Mouse (Mus musculus) brain, embryonic 14.5 days (tissue): Measurements from ENCODE around the gene Ensa. TPM values are rescaled to one million over a fixed set of nuclear protein-coding genes. Genes with fewer than 3 reads are reported as not detected.
"Not testable (repeated sequence)": the region's sequence is repeated elsewhere in the genome, so short reads cannot be mapped to it uniquely, and the experiment has no call there.

ENCODE experiments used
- DNase-seq: peaks from one replicate; pipeline ENCODE4 v3.0.0-alpha.2; 2011; ENCODE audit warnings: low read depth
- CTCF ChIP-seq: fragments of 200-500 bp; IDR thresholded peaks from 2 replicates; pipeline ENCODE4 v1.5.1; 2012; ENCODE audit warnings: inconsistent platforms, mild to moderate bottlenecking, moderate library complexity, borderline replicate concordance; ENCODE audit not compliant: insufficient read depth, insufficient read length; ENCODE audit errors: extremely low read depth
- POLR2A ChIP-seq: fragments of 200-500 bp; IDR thresholded peaks from 2 replicates; pipeline ENCODE4 v1.6.1; 2012; ENCODE audit warnings: mild to moderate bottlenecking, inconsistent platforms, borderline replicate concordance; ENCODE audit not compliant: poor library complexity, insufficient read depth, insufficient read length, severe bottlenecking; ENCODE audit errors: extremely low read depth
- polyA plus RNA-seq: library from polyadenylated mRNA; depleted of rRNA; stranded (reverse); fragments of >200 nt; gene quantifications from 2 replicates; pipeline ENCODE4 v1.2.3, GENCODE M21; 2012; rRNA removed

The Ensa gene
- 32.2 and 51.6 TPM in 2 replicates for polyA plus RNA-seq

DNA sequence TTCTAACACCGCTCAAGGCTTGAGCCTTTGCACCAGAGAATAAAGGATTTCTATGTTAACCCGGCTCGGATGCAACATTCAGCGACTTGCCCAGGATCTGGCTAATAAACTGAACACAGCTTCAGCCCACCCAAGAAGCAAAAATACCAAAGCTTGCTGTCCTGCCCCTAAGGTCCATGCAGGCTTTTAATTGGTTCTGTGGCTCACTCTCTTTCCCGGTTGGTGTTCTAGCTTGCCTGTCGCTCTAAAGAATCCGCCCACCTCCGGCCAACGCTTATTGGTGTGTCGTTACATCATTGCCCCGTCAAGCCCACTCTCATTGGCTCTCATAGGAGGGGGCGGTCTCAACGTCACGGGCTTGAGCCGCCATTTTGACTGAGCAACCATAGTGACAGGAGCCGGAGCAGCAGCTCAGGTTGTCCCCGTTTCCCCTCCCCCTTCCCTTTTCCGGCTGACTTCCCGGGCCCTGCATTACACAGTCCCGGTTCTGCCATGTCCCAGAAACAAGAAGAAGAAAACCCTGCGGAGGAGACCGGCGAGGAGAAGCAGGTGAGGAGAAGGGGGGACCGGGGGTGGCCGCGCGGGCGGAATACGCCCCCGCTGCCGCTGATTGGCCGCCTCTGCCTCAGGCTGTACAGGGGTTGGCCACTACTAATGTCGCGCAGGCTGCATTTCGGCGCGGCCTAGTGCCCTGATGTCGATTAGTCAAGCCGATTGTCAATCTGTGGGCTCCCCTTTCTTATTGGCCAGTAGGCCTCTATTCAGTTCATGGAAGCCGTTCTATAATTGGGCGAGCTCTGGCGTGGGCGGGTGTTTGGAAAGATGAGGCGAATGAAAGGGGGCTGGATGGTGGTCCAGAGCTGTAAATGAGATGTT, at the start of gene Ensa:
Ensa (plus strand) TSS at position 366 of the 876 bp plus-strand sequence.
- no peak for TF ChIP-seq CTCF
- TF ChIP-seq POLR2A: peak; percentile 60; the same call in 1 of the 2 replicates
- peak; percentile 100 for DNase-seq

DNA sequence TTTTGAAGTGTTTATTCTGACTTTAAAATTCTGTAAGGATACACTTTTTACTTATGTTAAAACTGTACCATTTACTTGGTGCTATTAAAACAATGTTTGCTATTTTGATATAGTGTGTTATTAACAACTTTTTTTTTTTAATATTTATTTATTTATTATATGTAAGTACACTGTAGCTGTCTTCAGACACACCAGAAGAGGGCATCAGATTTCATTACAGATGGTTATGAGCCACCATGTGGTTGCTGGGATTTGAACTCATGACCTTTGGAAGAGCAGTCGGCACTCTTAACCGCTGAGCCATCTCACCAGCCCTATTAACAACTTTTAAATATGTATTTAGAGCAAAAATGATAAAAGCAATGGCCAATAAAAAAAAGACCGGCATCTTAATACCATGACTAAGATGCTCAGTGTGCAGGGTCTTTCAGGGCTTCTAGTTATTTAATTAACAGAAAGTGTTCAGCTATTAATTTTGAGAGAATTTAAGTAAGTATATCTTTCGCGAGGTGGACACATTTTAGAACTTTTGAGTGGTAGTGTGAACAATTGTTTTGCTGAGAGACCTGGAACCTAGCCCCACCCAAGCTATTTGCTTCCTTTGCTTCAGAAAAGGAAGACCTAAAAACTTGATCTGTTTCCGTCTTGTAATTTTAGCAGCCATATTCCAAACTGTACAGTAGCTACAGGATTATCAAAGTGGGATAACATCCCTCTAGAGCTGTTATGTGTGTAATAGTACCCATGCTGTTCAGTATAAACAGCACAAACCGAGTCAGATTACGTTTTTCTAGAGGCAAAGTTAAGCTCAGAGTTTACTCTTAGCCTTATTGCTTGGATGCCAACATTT, 36.8 kb upstream of the Ensa start:
- TF ChIP-seq CTCF (no peak), POLR2A (no peak)
- DNase-seq: no peak

DNA sequence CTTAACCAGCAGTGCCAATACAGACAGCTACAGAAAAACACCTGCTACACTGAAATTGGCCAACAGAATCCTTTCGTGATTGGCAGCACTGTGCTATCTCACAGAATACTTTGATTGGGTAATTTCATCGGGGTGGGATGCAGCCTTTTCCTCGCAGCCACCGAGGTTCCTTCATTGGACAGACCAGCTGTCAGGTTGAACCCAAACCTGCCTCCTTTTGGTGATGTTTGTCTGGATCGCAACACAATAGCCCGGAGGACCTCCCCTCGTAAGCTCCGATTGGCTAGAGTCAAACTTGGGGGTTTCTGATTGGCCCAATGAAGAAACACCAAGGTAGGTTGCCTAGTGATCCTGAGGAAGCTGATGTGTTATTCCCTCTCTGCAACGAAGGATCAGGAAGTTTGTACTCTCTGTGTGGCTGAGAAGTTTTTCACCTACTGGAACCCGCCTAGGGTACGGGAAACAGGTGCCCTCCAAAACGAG, 36.1 kb upstream of the Ensa start, which contains the start of gene Golph3l:
Golph3l (plus strand) TSS at position 331 of the 483 bp plus-strand sequence.
- TF ChIP-seq CTCF: no peak; the same call in 1 of the 2 replicates
- TF ChIP-seq POLR2A: no peak
- DNase-seq: peak; percentile 100

DNA sequence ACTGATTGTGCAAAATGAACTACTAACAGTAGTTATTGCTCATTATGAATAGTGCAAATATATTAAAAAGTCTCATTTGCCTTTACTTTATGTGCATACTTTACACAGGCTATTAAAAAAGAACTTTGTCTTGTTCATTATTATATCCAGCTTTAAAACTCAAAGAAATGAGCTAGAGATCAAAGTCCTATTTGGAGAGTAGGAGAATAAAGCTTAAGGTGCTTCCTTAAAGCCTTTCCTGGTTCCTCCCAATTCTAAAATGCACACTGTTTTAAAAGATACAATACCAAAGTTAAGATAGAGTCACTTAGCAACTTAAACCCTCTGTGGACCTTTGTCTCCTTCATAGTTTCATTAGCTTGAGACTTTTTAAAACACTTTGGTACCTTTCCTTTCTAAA, 26.1 kb upstream of the Ensa start:
- TF ChIP-seq CTCF (no peak), POLR2A (no peak)
- no peak for DNase-seq

DNA sequence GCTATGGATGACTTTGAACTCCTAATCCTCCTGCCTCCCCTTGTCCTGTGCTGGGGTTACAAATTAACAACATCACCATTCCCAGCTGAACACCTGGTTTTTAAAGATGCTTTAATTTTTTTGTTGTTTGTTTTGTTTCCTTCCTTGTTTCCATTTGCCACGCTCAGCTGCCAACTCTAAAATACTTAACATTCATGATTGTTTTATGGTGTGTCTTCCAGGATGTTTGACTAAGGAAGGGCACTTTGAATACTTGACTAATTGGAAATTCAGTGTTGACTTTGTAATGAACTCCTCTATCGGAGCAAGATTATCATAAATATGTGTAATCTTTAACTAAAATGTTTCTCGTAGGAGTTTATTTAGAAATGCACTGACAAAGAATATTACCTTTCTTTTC, 23.5 kb upstream of the Ensa start:
- DNase-seq: no peak
- no peak for TF ChIP-seq POLR2A
- no peak for TF ChIP-seq CTCF

GRCm38 (mm10) chr3:95606096-95606495, 18.7 kb upstream of the Ensa start:
- no peak for DNase-seq
- TF ChIP-seq POLR2A: no peak
- TF ChIP-seq CTCF: no peak

GRCm38 (mm10) chr3:95609195-95609594, 15.6 kb upstream of the Ensa start:
- no peak for DNase-seq
- no peak for TF ChIP-seq CTCF

DNA sequence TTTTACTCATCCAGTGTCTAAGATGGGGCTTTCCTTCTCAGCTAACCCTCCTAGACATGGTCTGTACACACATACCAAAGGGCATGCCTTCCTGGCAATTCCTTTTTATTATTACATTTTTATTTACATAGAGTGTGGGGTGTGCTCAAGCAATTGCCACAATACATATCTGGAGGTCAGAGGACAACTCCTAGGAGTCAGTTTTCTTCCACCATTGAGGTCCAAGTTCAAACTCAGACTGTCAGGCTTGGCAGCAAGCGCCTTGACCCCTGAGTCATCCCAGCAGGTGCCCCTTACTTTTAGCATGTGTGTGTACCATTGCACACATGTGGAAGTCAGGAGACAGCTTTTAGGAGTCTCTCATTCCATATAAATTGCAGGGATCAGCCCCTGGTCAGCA, 10.8 kb upstream of the Ensa start:
- TF ChIP-seq CTCF: no peak
- no peak for TF ChIP-seq POLR2A
- DNase-seq: no peak

- DNase-seq: no peak
- TF ChIP-seq POLR2A: no peak
- TF ChIP-seq CTCF: no peak
Observed at GRCm38 (mm10) chr3:95618511-95618910, 6.3 kb upstream of the Ensa start.

DNA sequence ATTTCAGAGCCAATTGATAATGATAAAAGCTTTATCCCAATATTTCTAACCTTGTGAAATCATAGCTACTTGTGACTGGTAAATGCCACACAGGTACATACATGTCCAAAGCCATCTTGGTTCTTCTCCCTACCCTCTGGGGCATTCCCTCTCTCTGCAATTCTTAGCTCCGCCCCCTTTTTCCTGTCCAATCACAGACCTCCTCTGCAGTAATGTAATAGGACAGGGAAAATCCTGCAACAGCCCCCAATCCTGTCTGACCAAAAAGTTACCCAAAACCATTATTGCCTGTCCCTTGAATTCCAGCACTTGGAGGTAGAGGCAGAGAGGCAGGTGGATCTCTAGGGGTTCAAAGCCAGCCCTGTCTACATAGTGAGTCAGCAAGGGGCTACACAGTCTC, 3.6 kb upstream of the Ensa start:
- TF ChIP-seq CTCF: no peak
- TF ChIP-seq POLR2A: no peak
- DNase-seq: no peak

DNA sequence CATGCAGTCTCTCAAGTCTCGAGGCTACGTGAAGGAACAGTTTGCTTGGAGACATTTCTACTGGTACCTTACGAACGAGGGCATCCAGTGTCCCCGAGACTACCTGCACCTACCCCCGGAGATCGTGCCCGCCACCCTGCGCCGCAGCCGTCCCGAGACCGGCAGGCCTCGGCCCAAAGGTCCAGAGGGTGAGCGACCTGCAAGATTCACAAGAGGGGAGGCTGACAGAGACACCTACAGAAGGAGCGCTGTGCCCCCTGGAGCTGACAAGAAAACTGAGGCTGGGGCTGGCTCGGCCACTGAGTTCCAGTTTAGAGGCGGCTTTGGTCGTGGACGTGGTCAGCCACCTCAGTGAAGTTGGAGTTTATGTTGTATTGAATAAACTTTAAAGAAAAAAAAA, 2.4 kb upstream of the Ensa start:
- DNase-seq: not testable (repeated sequence)

DNA sequence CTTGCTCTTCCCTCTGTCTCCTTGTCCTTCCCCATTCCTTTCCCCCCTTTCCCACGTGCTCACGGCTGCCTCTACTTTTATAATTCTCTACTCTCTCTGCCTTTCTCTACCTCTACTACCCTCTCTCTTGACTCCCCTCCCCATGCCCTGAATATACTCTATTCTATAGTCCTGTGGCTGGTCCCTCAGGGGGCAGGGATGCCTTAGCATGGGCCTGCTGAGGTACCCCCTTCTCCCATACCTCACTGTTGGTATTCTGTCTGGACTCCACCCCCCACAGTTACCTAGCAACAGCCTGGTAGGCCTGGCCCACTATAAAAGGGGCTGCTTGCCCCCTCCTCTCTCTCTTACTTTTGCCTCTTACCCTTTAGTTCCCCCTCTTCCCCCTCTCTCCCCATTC, 1.2 kb upstream of the Ensa start:
- DNase-seq: no peak

DNA sequence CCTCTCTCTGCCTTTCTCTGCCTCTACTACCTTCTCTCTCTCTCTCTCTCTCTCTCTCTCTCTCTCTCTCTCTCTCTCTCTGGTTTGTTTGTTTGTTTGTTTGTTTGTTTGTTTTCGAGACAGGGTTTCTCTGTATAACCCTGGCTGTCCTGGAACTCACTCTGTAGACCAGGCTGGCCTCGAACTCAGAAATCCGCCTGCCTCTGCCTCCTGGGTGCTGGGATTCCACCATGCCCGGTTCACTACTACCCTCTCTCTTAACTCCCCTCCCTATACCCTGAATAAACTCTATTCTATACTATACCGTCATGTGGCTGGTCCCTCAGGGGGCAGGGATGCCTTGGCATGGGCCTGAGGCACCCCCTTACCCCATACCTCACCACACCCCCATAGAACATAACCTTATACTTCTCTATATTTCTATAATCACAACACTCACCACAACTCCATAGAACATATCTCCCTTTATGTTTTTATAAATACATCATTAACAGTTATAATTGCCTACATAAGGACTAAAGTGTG, 740 bp upstream of the Ensa start:
- not testable (repeated sequence) for DNase-seq

More for the DNA sequence above, 1.2 kb upstream of the Ensa start:
- no peak for TF ChIP-seq CTCF
- no peak for TF ChIP-seq POLR2A

DNA sequence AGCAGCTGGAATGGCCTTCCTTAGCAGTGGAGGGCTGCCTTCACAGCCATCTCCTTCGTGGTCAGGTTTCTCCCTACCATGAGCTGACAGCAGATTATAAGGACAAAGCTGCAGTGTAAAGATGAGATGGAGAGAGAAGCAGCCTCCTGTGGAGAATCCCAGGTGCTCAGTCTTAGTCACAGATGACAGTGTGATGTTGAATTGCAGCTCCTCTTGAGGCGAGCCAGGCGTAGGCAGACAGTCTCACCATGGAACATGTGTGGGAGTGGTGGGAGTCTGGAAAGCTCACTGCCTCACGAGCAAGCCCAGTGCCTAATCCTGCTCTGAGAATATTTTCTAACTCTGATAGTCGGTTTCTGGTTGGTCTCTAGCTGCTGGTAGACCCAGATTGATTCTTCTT, 3.0 kb downstream of the Ensa start:
- no peak for DNase-seq
- TF ChIP-seq POLR2A: no peak
- TF ChIP-seq CTCF: no peak

- TF ChIP-seq POLR2A: no peak
- TF ChIP-seq CTCF: no peak
Observed at GRCm38 (mm10) chr3:95629755-95630154, 5.0 kb downstream of the Ensa start.

More at GRCm38 (mm10) chr3:95629755-95630154, 5.0 kb downstream of the Ensa start:
- DNase-seq: peak; percentile 42
